Mouse (Mus musculus) T-helper 17 cell (primary cell): ENCODE data around the gene Hes2.

Experiments
- in situ Hi-C, 2 experiments: fragments of 300-600 bp; cut with MboI, MseI; formaldehyde crosslinking; loops; 1 replicate in 1 of 2; 2 replicates in 1 of 2; pipeline ENCODE4 v1.15.1; 2025; ENCODE audit warnings: high pct_unique_total_duplicates in 2 of 2

Hes2 gene

GRCm38 (mm10) chr4:152206199-152206598, 47.5 kb downstream of the Hes2 start:
- in situ Hi-C loops, result no loop called here

- in situ Hi-C loops, result loop anchor here (5.0 kb wide), 3 partner anchors 32 to 53 kb away; partner anchors contain the start of gene Acot7 (in 1 of the 2)
These were observed 51.0 kb downstream of the Hes2 start for GRCm38 (mm10) chr4:152209623-152210022.
